Mouse (Mus musculus) stomach, postnatal 0 days (tissue): ENCODE results near the gene Ubald2.

Source experiments
- CTCF ChIP-seq: IDR thresholded peaks from 2 replicates; pipeline ENCODE4 v1.5.1; 2016; ENCODE audit warnings: antibody characterized with exemption, low read depth, mild to moderate bottlenecking, moderate library complexity
- EP300 ChIP-seq: optimal IDR thresholded peaks from 2 replicates; pipeline ENCODE3; 2016; ENCODE audit warnings: antibody characterized with exemption

DNA sequence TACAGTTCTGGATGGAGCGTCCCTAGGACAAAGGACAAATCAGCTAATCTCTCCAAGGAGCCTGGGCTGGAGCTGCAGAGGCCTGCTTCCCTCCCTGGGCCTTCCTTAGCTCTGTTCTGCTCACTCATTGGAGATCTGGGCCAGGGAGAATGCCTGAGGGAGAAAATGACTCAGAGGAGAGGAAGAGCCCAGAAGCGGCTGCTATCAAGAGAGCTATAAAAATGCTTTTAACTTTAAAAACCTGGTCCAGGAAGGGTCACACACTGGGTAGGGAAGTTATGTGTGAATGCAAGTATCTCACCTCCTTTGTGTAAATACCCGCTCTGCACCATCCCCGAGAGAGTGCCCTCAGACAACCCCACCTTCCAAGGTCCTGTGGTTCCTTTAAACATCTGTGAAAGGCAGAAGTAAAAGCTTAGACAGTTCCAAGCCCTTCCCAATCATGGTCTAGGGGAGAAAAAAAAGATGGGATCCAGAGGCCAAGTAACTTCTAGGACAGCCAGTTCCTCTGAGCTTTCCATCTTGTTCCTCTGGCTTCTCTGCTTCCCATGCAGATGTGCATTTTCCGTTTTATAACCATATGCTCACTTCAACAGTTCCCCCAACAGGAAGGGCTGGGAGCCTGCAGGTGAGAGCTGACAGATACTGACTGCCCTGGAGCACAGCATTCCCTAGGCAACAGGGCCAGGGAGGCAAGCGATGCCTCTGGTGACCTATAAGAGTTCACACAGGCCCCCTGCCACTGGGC is 17.5 kb upstream of the Ubald2 start:
- TF ChIP-seq EP300 (no peak), CTCF (no peak)
